Mouse (Mus musculus) monocyte, adult 2 months (primary cell): ENCODE results near the gene Kcnab3.

Experiments
- DNase-seq, 2 experiments: peaks; one replicate each; pipeline ENCODE4 v3.0.0; 2022; ENCODE audit warnings: low spot score in 2 of 2, low read depth in 1 of 2

The Kcnab3 gene

GRCm38 (mm10) chr11:69369990-69370816 lies 44.1 kb downstream of the Kcnab3 start:
- DNase-seq: no peak

- no peak for DNase-seq
Observed at GRCm38 (mm10) chr11:69370817-69371215, 44.8 kb downstream of the Kcnab3 start.

GRCm38 (mm10) chr11:69371601-69372000 lies 45.5 kb downstream of the Kcnab3 start:
- DNase-seq: no peak

GRCm38 (mm10) chr11:69372056-69372779 lies 46.2 kb downstream of the Kcnab3 start:
- no peak for DNase-seq

- no peak for DNase-seq
Observed at GRCm38 (mm10) chr11:69372780-69373170, 46.7 kb downstream of the Kcnab3 start.

- no peak for DNase-seq
Observed at GRCm38 (mm10) chr11:69373223-69373965, 47.3 kb downstream of the Kcnab3 start.

GRCm38 (mm10) chr11:69375646-69376045 lies 49.6 kb downstream of the Kcnab3 start:
- no peak for DNase-seq

- no peak for DNase-seq
Observed at GRCm38 (mm10) chr11:69377766-69378165, 51.7 kb downstream of the Kcnab3 start.

- DNase-seq: no peak
Observed at GRCm38 (mm10) chr11:69379600-69379999, 53.5 kb downstream of the Kcnab3 start.

GRCm38 (mm10) chr11:69381356-69381755 lies 55.3 kb downstream of the Kcnab3 start:
- DNase-seq: no peak
